Mouse (Mus musculus): ENCODE results near the gene Nop56. TPM values are rescaled to one million over a fixed set of nuclear protein-coding genes. Genes with fewer than 3 reads are reported as not detected.
A peak's percentile ranks its signal among the peaks of the same experiment; 100 is the strongest.

Nop56 gene
- 46.7 and 51.6 TPM in 2 replicates for polyA plus RNA-seq (2012; rRNA removed)

GRCm38 (mm10) chr2:130274149-130274861, at the start of gene Nop56:
Nop56 (plus strand) TSS chr2:130274430.
- peak; percentile 70 for DNase-seq (ENCODE audit: low read depth)

GRCm38 (mm10) chr2:130246912-130247311, 27.3 kb upstream of the Nop56 start:
- DNase-seq (ENCODE audit: low read depth) = no peak

GRCm38 (mm10) chr2:130248226-130248625, 26.0 kb upstream of the Nop56 start:
- no peak for DNase-seq (ENCODE audit: low read depth)

GRCm38 (mm10) chr2:130256762-130257161, 17.5 kb upstream of the Nop56 start:
- no peak for DNase-seq (ENCODE audit: low read depth)

- no peak for DNase-seq (ENCODE audit: low read depth)
Observed at GRCm38 (mm10) chr2:130260822-130261221, 13.4 kb upstream of the Nop56 start.

- DNase-seq (ENCODE audit: low read depth) = no peak
Observed at GRCm38 (mm10) chr2:130261914-130262313, 12.3 kb upstream of the Nop56 start.

- DNase-seq (ENCODE audit: low read depth) = no peak
Observed at GRCm38 (mm10) chr2:130262398-130262797, 11.8 kb upstream of the Nop56 start.

- no peak for DNase-seq (ENCODE audit: low read depth)
Observed at GRCm38 (mm10) chr2:130265520-130265919, 8.7 kb upstream of the Nop56 start.

- no peak for DNase-seq (ENCODE audit: low read depth)
Observed at GRCm38 (mm10) chr2:130268074-130268473, 6.2 kb upstream of the Nop56 start.

- DNase-seq (ENCODE audit: low read depth) = no peak
Observed at GRCm38 (mm10) chr2:130273732-130274131, 498 bp upstream of the Nop56 start.

- no peak for DNase-seq (ENCODE audit: low read depth)
Observed at GRCm38 (mm10) chr2:130274862-130275261, 632 bp downstream of the Nop56 start.

GRCm38 (mm10) chr2:130275649-130276048, 1.4 kb downstream of the Nop56 start:
- no peak for DNase-seq (ENCODE audit: low read depth)

- no peak for DNase-seq (ENCODE audit: low read depth)
Observed at GRCm38 (mm10) chr2:130279600-130280091, 5.4 kb downstream of the Nop56 start.

GRCm38 (mm10) chr2:130280224-130280623, 6.0 kb downstream of the Nop56 start:
- no peak for DNase-seq (ENCODE audit: low read depth)

GRCm38 (mm10) chr2:130280818-130281217, 6.6 kb downstream of the Nop56 start:
- no peak for DNase-seq (ENCODE audit: low read depth)

- DNase-seq (ENCODE audit: low read depth) = no peak
Observed at GRCm38 (mm10) chr2:130283854-130284654, 9.8 kb downstream of the Nop56 start, which contains the start of gene Idh3b. Idh3b (minus strand) TSS chr2:130284547.

- no peak for DNase-seq (ENCODE audit: low read depth)
Observed at GRCm38 (mm10) chr2:130289086-130289485, 14.9 kb downstream of the Nop56 start.

- no peak for DNase-seq (ENCODE audit: low read depth)
Observed at GRCm38 (mm10) chr2:130291434-130291833, 17.2 kb downstream of the Nop56 start.

GRCm38 (mm10) chr2:130293009-130293408, 18.8 kb downstream of the Nop56 start:
- no peak for DNase-seq (ENCODE audit: low read depth)

GRCm38 (mm10) chr2:130293486-130293885, 19.3 kb downstream of the Nop56 start:
- no peak for DNase-seq (ENCODE audit: low read depth)

- DNase-seq (ENCODE audit: low read depth) = no peak
Observed at GRCm38 (mm10) chr2:130294218-130294935, 20.1 kb downstream of the Nop56 start.

- no peak for DNase-seq (ENCODE audit: low read depth)
Observed at GRCm38 (mm10) chr2:130294936-130295277, 20.7 kb downstream of the Nop56 start, which contains the start of gene Ebf4. Ebf4 (plus strand) TSS chr2:130295169.

All from gonadal fat pad, adult 2 months (tissue).